Mouse (Mus musculus): ENCODE measurements around the gene Atp5f1.

DNA sequence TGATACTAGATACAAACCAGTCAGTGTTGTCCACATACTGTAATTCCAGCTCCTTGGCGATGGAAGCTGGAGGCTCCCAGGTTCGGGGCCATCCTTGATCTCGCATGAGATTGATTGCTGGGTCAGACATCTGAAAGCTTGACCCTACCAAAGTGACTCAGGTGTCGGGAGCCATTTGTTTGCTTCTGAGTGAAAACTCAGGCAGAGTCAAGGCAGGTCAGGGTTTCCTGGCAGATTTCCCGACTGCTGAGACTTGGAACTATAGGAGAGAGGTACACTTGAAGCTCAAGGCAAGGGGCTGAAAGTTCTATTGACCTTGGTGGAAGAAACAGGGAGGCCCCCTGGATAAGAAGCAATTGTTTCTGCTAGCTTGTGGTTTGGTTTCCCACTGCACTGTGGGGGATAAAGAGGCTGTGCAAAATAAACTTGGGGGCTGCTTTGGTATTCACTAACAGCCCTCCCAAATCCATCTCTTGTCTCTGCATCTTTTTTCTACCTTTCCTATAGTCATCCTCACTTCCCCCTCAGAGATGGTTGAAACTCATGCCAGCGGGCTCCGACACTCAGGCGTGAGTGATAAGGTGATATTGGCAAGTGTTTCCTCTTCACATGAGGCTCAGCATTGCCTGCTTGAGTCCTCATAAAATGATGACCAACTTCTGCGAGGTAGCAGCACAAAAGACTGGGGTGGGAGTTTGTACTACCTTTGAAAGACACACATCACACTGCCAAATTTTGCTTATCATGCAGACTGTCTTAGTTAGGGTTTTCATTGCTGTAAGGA, 47.6 kb downstream of the Atp5f1 start:
- TF ChIP-seq POLR2A (IDR thresholded peaks at IDR 0.05; ENCODE audit: borderline replicate concordance, low read depth, low read length), result no peak
- TF ChIP-seq CTCF (IDR thresholded peaks at IDR 0.05; ENCODE audit: low read depth, low read length), result no peak
